Mouse (Mus musculus) intestine, embryonic 16.5 days (tissue): Measurements from ENCODE around the gene Srcin1. TPM values are rescaled to one million over a fixed set of nuclear protein-coding genes. Genes with fewer than 3 reads are reported as not detected.
A peak's percentile ranks its signal among the peaks of the same experiment; 100 is the strongest.

Experiments used
- ATAC-seq: fragments of 200-750 bp; cut with Nextera tagmentation; 2 replicates; pipeline ENCODE4 v1.8.0; 2017; ENCODE audit warnings: moderate TSS enrichment, moderate library complexity
- H3K27ac ChIP-seq: fragments of 300-500 bp; sonication (generic); 2 replicates; pipeline ENCODE4 v1.5.1; 2014; ENCODE audit warnings: mild to moderate bottlenecking, low read length
- H3K27me3 ChIP-seq: fragments of 300-500 bp; sonication (generic); replicated peaks from 2 replicates; pipeline ENCODE4 v1.6.1; 2014; ENCODE audit warnings: low read length, control low read depth, mixed read lengths; ENCODE audit not compliant: control insufficient read depth, insufficient read depth
- H3K36me3 ChIP-seq: fragments of 300-500 bp; sonication (generic); 2 replicates; pipeline ENCODE4 v1.6.1; 2014; ENCODE audit warnings: low read length, control low read depth; ENCODE audit not compliant: control insufficient read depth, insufficient read depth
- H3K4me1 ChIP-seq: fragments of 300-500 bp; sonication (generic); 2 replicates; pipeline ENCODE4 v1.6.1; 2014; ENCODE audit warnings: low read length, control low read depth, mixed read lengths; ENCODE audit not compliant: control insufficient read depth, insufficient read depth
- H3K4me2 ChIP-seq: fragments of 300-500 bp; sonication (generic); 2 replicates; pipeline ENCODE4 v1.6.1; 2014; ENCODE audit warnings: low read depth, low read length, control low read depth
- H3K4me3 ChIP-seq: fragments of 300-500 bp; sonication (generic); 2 replicates; pipeline ENCODE4 v1.5.1; 2014; ENCODE audit warnings: mild to moderate bottlenecking, low read length
- H3K9ac ChIP-seq: fragments of 300-500 bp; sonication (generic); 2 replicates; pipeline ENCODE4 v1.6.1; 2014; ENCODE audit warnings: low read depth, low read length
- H3K9me3 ChIP-seq: fragments of 300-500 bp; sonication (generic); 2 replicates; pipeline ENCODE4 v1.6.1; 2016; ENCODE audit warnings: low read length, control low read depth; ENCODE audit not compliant: control insufficient read depth
- WGBS: fragments of 180-500 bp; shearing (Covaris S2); extraction: QIAGEN DNeasy Blood & Tissue Kit; methylation state at CpG from one replicate; pipeline ENCODE4 v1.1.7; 2014; 5-methylcytosine and 5-hydroxymethylcytosine counted together
- polyA plus RNA-seq: library from polyadenylated mRNA; unstranded; fragments of >200 nt; fragmentation: Nextera tagmentation; extraction: Ambion mirVana; gene quantifications from 2 replicates; pipeline ENCODE4 v1.2.1, GENCODE M21; 2015

The Srcin1 gene
- polyA plus RNA-seq, 1 experiment from 2014 or later, result 0.12 TPM

DNA sequence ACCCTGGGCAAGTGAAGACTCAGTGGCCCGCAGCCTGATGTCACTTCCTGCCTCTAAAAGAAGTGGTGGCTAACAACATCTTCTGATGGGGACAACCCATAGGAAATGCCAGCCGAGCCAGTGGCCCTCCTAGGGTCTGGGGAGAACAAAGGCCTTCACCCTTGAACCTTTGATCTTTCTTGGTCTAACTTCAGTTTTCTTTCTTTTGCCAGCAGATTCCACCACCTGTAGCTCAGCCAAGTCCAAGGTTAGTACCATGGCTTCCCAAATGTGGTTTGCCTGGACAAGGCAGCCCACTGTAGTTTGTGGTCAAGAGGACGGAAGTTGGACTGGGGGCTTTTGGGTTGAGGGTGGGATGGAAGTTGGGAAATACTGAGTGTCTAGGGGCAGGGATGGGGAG lies 83.2 kb downstream of the Srcin1 start:
- Histone ChIP-seq H3K9me3 (no peaks in the 10 kb centered on the region), H3K9ac (no peak overlapping the region), H3K4me1 (no peaks in the 10 kb centered on the region), H3K27me3 (no peaks in the 10 kb centered on the region), H3K4me3 (no peak overlapping the region), H3K4me2 (no peak overlapping the region), H3K36me3 (peaks cover 7% of the 10 kb centered on the region), H3K27ac (no peak overlapping the region)
- 89% methylated on average over 3 of the region's 3 CpGs for WGBS
- no peak for ATAC-seq

DNA sequence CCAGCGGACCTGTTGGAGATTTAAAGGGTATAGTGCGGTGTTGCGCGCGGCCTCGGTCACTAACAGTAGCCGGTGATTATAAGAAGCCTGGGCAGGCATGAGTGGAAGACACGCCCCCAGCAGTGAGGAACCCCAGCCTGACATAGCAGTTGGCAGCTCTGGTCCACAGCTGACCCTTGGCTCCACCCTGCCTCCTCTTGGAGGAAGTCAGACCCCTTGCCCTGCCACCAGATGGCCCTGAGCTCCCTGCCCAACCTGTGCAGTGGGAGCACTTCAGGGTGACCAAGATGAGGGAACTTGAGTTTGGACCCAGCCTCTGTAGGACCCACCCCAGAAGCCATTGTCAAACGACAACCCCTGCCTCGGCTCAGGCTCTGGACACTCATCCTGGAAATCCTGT lies 84.3 kb downstream of the Srcin1 start:
- Histone ChIP-seq H3K36me3 (peaks cover 10% of the 10 kb centered on the region), H3K9me3 (no peaks in the 10 kb centered on the region), H3K4me1 (no peaks in the 10 kb centered on the region), H3K27me3 (no peaks in the 10 kb centered on the region), H3K4me3 (no peak overlapping the region), H3K4me2 (no peak overlapping the region), H3K27ac (no peak overlapping the region), H3K9ac (no peak overlapping the region)
- ATAC-seq, result no peak
- WGBS, result 75% methylated on average over 10 of the region's 10 CpGs

DNA sequence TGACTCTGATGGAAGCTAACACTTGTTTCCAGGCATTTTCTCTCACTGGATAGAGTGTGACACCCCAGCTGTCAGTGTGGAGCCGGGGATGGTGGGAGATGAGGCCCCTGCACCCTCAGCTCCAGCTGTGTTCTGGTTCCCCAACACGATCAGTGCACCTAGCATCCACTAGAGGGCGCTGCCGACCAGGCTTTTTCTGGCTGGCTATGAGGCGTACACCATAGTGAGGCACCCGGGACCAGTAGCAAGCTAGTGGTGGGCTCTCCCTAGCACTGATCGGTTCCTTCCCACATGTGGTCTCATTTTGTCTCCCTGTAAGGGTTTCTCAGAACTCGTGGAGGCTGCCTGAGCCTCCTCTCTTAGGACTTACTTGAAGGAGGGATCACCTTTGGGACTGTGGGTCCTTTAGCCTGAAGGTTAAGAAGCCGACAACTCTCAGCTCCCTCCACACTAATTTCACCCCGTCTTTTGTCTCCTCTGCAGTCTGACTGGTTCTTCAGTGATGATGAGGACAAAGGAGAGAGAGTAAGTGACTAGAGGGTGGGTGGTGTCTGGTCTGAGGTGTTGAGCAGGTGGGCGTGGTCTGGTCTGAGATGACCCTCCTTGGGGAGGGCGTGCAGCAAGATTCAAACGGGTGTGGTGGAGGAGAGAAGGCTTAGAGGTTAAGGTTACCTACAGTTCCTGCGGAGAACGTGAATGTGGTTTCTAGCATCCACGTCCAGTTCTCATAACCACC lies 86.2 kb downstream of the Srcin1 start:
- Histone ChIP-seq H3K9ac (no peak overlapping the region), H3K4me1 (no peaks in the 10 kb centered on the region), H3K9me3 (no peaks in the 10 kb centered on the region), H3K4me2 (no peak overlapping the region), H3K27me3 (no peaks in the 10 kb centered on the region), H3K36me3 (peaks cover 14% of the 10 kb centered on the region; the same call in 1 of the 2 replicates), H3K27ac (no peak overlapping the region), H3K4me3 (no peak overlapping the region)
- ATAC-seq, result peak; percentile 63
- WGBS, result 35% methylated on average over 16 of the region's 16 CpGs

DNA sequence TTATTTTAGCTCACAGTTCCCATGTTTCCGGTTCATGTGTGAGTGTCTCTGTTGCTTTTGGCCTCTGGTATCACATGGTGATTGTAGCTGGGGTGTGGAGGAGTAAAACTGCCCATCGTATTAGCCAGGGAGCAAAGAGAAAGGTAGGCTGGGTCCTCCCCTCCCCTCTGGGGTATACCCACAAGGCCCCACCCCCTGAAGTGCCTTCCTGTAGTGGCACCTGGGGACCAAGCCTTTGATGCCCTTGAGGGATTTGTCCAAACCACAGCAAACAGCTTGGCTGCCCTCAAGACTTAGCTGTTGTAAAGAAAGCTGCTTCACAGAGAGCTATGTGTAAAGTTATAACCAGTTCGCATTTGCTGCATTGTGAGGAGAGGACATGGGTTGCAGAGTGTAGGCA lies 88.3 kb downstream of the Srcin1 start:
- no peak overlapping the region for H3K4me3 ChIP-seq
- no peaks in the 10 kb centered on the region for H3K27me3 ChIP-seq
- no peaks in the 10 kb centered on the region for H3K9me3 ChIP-seq
- H3K36me3 ChIP-seq, result peaks cover 12% of the 10 kb centered on the region; the same call in 1 of the 2 replicates
- 74% methylated on average over 3 of the region's 3 CpGs for WGBS
- H3K9ac ChIP-seq, result no peak overlapping the region
- no peak overlapping the region for H3K4me2 ChIP-seq
- H3K4me1 ChIP-seq, result no peaks in the 10 kb centered on the region
- H3K27ac ChIP-seq, result no peak overlapping the region
- no peak for ATAC-seq

DNA sequence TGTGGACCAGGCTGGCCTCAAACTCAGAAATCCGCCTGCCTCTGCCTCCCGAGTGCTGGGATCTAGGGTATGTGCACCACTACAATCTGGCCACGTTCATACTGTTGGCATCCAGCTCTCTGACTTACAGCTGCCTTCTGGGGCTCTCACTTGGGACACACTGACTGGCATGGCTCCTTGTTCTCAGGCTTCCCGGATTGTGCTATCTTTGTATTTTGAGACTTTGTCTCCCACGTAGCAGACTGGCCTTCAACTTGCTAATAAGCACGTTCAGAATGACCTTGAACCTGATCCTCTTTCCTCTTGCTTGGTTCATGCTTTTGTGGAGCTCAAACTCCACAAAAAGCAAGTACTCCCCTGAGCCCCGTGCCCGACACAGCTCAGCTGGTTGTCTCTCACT lies 90.3 kb downstream of the Srcin1 start:
- Histone ChIP-seq H3K4me1 (no peaks in the 10 kb centered on the region), H3K9ac (no peak overlapping the region), H3K36me3 (0 out of 2 replicates have a peak, but pooled peaks cover 7% of the 10 kb centered on the region), H3K27me3 (no peaks in the 10 kb centered on the region), H3K4me2 (no peak overlapping the region), H3K4me3 (no peak overlapping the region), H3K27ac (no peak overlapping the region), H3K9me3 (no peaks in the 10 kb centered on the region)
- WGBS, result 75% methylated on average over 8 of the region's 8 CpGs
- ATAC-seq, result no peak

DNA sequence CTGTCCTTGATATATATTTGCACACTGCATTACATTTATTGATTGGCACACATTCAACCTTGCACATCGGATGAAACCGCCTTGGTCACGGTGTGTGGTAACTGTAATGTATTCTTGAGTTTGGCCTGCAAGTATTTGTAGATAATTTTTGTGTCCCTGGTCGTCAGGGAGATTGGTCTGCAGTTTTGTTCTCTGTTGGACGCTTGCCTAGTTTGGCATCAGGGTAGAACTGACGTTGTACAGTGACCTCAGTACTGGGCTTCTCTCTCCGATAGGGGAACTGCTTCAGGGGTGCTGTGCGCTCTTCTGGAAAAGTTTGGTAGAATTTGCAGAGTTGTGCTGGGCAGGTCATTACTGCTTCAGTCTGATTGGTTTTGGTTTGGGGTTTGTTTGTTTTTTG lies 96.2 kb downstream of the Srcin1 start:
- Histone ChIP-seq H3K4me3 (no peak overlapping the region), H3K27me3 (no peaks in the 10 kb centered on the region), H3K4me1 (no peaks in the 10 kb centered on the region), H3K9me3 (no peaks in the 10 kb centered on the region), H3K4me2 (no peak overlapping the region), H3K36me3 (peaks cover 5% of the 10 kb centered on the region; the same call in 1 of the 2 replicates), H3K9ac (no peak overlapping the region), H3K27ac (no peak overlapping the region)
- 74% methylated on average over 8 of the region's 8 CpGs for WGBS
- no peak for ATAC-seq

DNA sequence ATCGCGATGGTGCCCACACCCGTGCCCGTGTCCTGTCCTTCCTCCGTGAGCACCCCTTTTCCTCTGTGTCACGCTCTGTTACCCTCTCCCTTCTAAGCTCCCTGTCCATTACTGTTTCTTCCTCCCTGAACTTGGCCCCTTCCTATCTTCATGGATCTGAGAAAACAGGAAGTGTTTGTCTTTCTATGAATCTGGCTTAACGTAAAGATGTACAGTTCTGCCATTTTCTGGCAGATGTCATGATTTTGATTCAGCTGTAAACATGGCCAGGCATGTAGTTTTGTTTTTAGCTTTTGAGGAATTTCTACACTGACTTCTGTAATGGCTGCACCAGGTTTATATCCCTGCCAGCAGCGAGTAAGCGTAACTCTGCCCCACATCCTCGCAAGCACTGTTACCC lies 96.9 kb downstream of the Srcin1 start:
- Histone ChIP-seq H3K36me3 (peaks cover 5% of the 10 kb centered on the region; the same call in 1 of the 2 replicates), H3K9ac (no peak overlapping the region), H3K27me3 (no peaks in the 10 kb centered on the region), H3K27ac (no peak overlapping the region), H3K4me3 (no peak overlapping the region), H3K4me1 (no peaks in the 10 kb centered on the region), H3K4me2 (no peak overlapping the region), H3K9me3 (no peaks in the 10 kb centered on the region)
- ATAC-seq, result no peak
- 83% methylated on average over 10 of the region's 10 CpGs for WGBS

DNA sequence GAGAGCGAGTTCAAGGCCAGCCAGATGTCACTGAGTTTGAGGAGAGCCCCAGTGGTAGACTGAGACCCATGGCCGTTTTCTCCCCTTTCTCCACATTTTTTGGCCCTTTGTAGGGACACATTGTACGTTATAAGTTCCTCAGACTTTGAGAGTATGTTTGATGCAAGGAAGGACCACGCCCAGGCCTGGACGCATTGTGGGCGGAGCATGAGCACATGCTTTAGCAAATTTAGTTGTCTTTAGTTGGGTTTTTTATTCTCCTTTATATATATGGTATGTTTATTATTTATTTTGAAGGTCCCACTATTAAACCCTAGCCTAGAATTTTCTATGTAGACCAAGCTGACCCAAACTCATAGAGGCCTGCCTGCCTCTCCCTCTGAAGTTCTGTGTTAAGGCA lies 97.6 kb downstream of the Srcin1 start:
- H3K4me3 ChIP-seq, result no peak overlapping the region
- H3K27ac ChIP-seq, result no peak overlapping the region
- no peaks in the 10 kb centered on the region for H3K9me3 ChIP-seq
- peaks cover 5% of the 10 kb centered on the region; the same call in 1 of the 2 replicates for H3K36me3 ChIP-seq
- ATAC-seq, result no peak
- WGBS, result 90% methylated on average over 6 of the region's 6 CpGs
- H3K9ac ChIP-seq, result no peak overlapping the region
- H3K4me1 ChIP-seq, result no peaks in the 10 kb centered on the region
- H3K4me2 ChIP-seq, result no peak overlapping the region
- no peaks in the 10 kb centered on the region for H3K27me3 ChIP-seq

DNA sequence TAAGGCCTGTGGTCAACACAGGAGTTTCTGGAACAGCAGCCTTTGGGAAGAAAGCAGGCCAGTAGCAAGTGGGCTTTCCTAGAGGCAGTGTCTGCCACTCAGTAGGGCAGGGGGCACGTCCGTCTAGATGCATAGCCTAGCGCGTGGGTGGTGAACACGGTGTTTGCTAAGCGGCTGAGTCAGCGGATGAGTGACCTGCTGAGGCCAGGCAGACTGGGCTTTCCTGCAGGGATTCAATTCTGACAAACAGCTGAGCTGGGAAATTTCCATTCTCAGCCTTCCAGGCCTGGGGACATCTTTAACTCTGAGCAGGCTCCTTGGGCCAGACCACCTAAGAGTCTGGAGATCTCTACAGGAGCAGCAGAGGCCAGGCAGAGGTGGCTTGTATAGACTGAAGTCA lies 98.6 kb downstream of the Srcin1 start:
- no peak for ATAC-seq

More for the DNA sequence above, 98.6 kb downstream of the Srcin1 start:
- 78% methylated on average over 7 of the region's 7 CpGs for WGBS
- Histone ChIP-seq H3K27me3 (no peaks in the 10 kb centered on the region), H3K27ac (no peak overlapping the region), H3K9ac (no peak overlapping the region), H3K4me2 (no peak overlapping the region), H3K36me3 (peaks cover 5% of the 10 kb centered on the region; the same call in 1 of the 2 replicates), H3K9me3 (no peaks in the 10 kb centered on the region), H3K4me3 (no peak overlapping the region), H3K4me1 (no peaks in the 10 kb centered on the region)
